Mouse (Mus musculus) 3T3-L1 (cell line): Measurements from ENCODE around the gene Exoc3.
A peak's percentile ranks its signal among the peaks of the same experiment; 100 is the strongest.

Experiments
- DNase-seq: peaks from one replicate; pipeline ENCODE4 v3.0.0-alpha.2; 2015; ENCODE audit warnings: low read depth, low spot score

Gene Exoc3

GRCm38 (mm10) chr13:74140793-74141192 is 67.7 kb downstream of the Exoc3 start:
- DNase-seq: no peak

GRCm38 (mm10) chr13:74138906-74139647 is 69.5 kb downstream of the Exoc3 start:
- DNase-seq: peak; percentile 7

- no peak for DNase-seq
These were observed 78.6 kb downstream of the Exoc3 start for GRCm38 (mm10) chr13:74129909-74130308.

- no peak for DNase-seq
These were observed 81.0 kb downstream of the Exoc3 start for GRCm38 (mm10) chr13:74127571-74127970.

- DNase-seq: no peak
These were observed 85.9 kb downstream of the Exoc3 start for GRCm38 (mm10) chr13:74122632-74123031.

GRCm38 (mm10) chr13:74121795-74122330 is 86.7 kb downstream of the Exoc3 start:
- no peak for DNase-seq

GRCm38 (mm10) chr13:74121141-74121602 is 87.4 kb downstream of the Exoc3 start, which contains the start of gene Slc9a3:
Slc9a3 (plus strand) TSS chr13:74121457.
- DNase-seq: no peak
